Mouse (Mus musculus) T-helper 17 cell (primary cell): ENCODE results near the gene Klk7.

Experiments
- in situ Hi-C, 2 experiments: fragments of 300-600 bp; cut with MboI, MseI; formaldehyde crosslinking; loops; 1 replicate in 1 of 2; 2 replicates in 1 of 2; pipeline ENCODE4 v1.15.1; 2025; ENCODE audit warnings: high pct_unique_total_duplicates in 2 of 2

Klk7 gene

DNA sequence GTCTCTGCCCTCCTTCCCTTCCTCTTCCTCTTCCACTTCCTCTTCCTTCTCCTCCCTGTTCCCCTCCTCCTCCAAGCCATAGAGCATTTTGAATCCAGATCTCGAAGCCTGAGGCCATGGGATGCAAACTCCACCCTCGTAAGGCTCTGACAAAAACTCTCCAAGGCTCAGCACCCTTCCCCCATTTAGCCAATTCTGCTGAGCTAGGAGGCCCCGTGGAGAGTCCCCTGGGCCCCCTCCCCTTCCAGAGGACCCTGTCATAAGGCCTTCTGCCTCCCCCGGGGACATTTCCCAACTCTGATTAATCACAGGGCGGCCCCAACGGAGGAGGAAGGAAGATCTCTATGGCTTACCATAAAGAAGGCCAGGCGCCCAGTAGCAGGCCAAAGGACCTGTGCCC lies 19.5 kb upstream of the Klk7 start, which contains the start of gene Klk9:
Gene Klk9, plus strand, starts transcription at position 301 of the 400 bp plus-strand sequence.
- in situ Hi-C loops = loop anchor here in 1 of 2 experiments (10.0 to 25.0 kb wide), 3 partner anchors 317 to 1446 kb away; partner anchors contain the start of genes Cd37, Pnkp and Slc6a16

- in situ Hi-C loops = loop anchor here in 1 of 2 experiments (10.0 to 25.0 kb wide), 3 partner anchors 322 to 1441 kb away; partner anchors contain the start of genes Cd37, Pnkp and Slc6a16
Measured at GRCm38 (mm10) chr7:43796355-43796754, 14.7 kb upstream of the Klk7 start.

GRCm38 (mm10) chr7:43797333-43797769 lies 13.7 kb upstream of the Klk7 start, which contains the start of gene Klk8:
Klk8 (plus strand) TSS chr7:43797577.
- in situ Hi-C loops = loop anchor here in 1 of 2 experiments (10.0 to 25.0 kb wide), 3 partner anchors 323 to 1440 kb away; partner anchors contain the start of genes Cd37, Pnkp and Slc6a16

DNA sequence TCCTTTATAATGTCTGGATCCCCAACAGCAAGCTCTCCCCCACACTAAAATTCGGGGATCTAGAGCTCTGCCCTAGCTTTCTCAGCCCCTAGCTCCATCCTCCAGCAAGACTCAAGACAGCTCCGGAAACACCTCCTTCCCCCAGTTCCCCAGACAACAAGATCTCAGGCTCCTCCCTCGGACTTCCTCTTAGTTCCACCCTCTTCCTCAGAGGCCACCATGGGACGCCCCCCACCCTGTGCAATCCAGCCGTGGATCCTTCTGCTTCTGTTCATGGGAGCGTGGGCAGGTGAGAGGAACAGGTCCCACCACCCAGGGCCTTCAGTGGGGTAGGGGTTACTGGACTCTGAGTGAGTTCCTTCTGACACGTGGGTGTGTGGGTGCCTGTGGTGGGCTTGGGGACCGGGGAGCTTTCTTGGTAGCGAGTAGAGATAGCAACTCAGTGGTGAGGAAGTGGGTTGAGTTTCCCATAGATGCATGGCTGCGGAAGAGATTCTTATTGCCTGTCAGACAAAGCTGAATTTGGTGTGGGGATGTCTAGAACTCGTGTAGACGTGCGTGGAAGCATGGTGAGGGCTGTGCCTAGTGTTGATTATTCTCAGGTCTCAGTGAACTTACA lies 13.1 kb upstream of the Klk7 start:
- in situ Hi-C loops = loop anchor here in 1 of 2 experiments (10.0 to 25.0 kb wide), 3 partner anchors 323 to 1439 kb away; partner anchors contain the start of genes Cd37, Pnkp and Slc6a16

DNA sequence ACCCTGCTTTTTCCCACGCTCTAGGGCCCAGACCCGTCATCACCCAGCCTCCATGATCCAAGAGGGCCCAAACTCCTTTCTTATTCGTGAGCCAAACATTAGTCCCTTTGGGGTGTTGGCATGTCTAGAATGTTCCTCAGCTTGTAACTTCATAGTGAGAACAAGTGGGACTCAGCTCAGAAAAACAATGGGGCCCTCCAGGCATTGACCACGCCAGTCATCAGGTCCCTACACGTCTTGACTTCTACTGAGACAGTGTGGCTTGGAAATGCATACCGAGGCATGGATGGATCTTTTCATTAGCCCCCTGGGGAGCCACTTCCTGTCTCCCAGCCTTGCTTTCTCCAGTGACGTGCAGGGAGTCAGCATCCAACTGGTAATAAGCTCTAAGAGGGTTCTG lies 11.2 kb upstream of the Klk7 start:
- in situ Hi-C loops = loop anchor here in 1 of 2 experiments (10.0 to 25.0 kb wide), 3 partner anchors 325 to 1437 kb away; partner anchors contain the start of genes Cd37, Pnkp and Slc6a16

DNA sequence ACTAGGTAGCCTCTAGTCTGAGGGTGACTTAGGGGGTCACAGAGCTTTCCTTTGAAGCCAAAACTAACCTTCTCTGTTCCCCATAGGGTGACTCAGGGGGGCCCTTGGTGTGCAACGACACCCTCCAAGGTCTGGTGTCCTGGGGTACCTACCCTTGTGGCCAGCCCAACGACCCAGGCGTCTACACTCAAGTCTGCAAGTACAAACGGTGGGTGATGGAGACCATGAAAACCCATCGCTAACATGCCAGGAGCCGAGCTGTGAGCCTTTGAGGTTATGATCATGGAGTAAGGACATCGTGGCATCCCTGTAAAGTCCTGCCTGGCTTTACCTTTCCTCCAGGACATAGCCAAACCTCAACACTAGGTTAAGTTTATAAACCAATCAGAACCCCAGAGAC lies 4.1 kb downstream of the Klk7 start:
- in situ Hi-C loops = no loop called here

GRCm38 (mm10) chr7:43816746-43817145 lies 5.7 kb downstream of the Klk7 start:
- in situ Hi-C loops = no loop called here

DNA sequence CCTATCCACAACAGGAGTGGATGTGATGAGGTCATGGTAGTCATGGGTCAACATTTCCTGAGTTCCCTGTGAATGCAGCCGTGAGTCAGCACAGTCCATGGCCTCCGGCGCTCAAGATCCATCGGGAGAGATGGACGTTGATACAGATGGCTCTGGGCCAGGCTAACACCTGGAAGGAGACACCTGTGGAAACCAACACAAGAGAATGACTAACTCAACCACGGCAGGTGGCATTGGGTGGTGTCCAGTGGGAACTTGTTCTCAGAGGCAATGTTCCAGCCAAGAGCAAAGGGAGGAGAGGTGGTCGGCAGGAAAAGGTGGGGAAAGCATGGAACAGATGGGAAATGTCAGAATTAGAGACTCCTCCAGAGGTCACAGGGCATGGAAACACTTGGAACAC lies 10.5 kb downstream of the Klk7 start:
- in situ Hi-C loops = no loop called here

DNA sequence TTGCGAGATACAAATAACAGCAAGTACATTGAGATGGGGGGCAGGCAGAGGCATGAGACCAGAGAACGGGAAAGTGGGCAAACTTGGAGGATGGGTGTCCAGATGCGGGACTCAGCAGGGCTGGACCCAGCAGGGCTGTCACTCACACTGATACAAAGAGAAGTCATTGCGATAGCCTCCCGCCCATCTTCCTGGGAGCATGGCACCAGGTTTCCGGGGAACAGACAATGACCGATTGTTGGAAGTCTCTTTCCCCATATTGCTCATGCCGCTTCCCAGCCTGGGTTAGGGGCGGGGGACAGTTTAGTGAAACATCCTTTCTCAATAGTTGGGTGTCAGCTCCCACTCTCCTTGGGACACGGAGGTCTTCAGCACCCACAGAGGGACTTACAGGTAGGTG lies 13.1 kb downstream of the Klk7 start, which contains the start of gene Klk6:
Gene Klk6, plus strand, starts transcription at position 301 of the 400 bp plus-strand sequence.
- in situ Hi-C loops = no loop called here

DNA sequence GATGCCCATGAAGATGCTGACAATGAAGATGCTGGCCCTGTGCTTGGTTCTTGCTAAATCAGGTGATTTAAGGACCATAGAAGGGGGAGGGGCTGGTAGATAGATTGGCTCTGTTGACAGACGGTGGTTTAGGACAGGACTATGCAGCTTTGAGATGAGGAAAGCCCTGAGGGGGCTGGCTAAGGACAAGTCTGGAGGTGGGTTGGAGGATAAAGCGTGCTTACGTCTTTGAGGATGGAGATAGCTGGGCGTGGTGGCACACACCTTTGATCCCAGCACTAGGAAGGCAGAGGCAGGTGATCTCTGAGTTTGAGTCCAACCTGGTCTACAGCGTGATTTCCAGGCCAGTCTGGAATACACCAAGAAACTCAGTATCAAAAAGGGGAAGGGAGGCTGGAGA lies 15.0 kb downstream of the Klk7 start:
- in situ Hi-C loops = no loop called here

DNA sequence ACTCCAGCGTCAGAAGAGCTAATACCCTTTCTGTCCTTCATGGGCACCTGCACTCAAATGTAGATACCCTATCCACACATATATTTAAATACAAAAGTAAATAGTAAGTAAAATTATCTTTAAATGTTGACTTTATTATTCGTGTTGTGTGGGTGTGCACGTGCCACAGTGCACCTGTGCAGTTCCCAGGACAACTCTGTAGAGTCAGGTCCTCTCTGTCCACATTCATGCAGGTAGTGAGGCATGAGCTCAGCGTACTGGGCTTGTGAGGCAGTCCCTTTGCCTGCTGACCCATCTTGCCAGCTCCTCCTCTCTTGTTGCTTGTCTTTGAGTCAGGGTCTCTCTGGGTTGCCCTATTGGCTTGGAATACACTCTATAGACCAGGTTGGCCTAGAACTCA lies 16.6 kb downstream of the Klk7 start:
- in situ Hi-C loops = no loop called here

DNA sequence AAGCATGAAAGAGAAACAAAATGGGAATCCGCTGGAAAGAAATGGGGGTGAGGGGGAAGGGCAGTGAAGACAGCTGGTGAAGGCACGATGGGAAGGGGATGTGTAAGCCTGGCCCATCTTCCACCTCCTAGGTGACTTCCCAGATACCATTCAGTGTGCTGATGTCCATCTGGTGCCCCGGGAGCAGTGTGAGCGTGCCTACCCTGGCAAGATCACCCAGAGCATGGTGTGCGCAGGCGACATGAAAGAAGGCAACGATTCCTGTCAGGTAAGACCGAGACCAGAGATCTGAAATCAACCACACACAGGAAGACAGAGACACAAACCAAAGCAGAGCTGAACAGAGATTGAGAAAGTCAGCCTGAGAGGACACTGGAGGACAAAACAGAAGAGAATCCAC lies 17.9 kb downstream of the Klk7 start:
- in situ Hi-C loops = no loop called here

DNA sequence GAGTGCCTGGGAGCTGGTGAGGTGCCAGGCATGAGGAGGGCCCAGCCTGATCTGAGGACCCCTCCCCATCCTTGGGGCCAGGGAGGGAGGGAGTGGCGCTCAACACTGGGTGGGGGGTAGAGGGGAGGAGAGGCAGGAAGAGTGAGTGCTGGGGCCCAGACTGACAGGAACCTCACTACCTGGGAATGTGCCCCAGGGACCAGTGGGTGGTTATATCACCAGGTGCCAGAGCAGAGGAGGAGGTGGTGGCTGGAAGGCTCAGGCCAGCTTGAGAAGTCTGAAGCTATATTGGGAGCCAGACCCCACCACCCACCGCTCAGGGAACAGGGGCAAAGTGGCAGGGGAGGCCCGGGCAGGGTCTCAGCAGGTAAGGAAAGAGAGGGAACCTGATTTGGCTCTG lies 30.6 kb downstream of the Klk7 start, which contains the start of gene Klk5:
Gene Klk5, plus strand, starts transcription at position 271 of the 400 bp plus-strand sequence.
- in situ Hi-C loops = no loop called here

- in situ Hi-C loops = no loop called here
Measured at GRCm38 (mm10) chr7:43843801-43844200, 32.7 kb downstream of the Klk7 start.

DNA sequence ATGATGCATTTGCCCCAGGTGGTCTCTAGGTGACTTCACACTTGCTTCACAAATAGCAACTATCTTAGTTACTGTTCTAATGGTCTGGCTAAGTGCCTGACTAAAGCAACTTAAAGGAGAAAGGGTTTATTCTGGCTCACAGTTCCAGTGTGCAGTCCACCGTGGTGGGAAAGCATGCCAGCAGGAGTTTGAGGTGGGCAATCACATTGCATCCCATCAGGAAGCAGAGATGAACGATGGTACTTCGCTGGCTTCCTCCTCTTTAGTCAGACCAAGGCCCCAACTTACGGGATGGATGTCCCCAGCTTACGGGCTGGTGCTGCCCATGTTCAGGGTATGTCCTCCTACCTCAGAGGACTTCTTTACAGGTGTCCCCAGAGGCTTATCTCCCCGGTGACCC lies 40.5 kb downstream of the Klk7 start:
- in situ Hi-C loops = no loop called here

- in situ Hi-C loops = no loop called here
Measured at GRCm38 (mm10) chr7:43854642-43855380, 43.7 kb downstream of the Klk7 start.

- in situ Hi-C loops = no loop called here
Measured at GRCm38 (mm10) chr7:43855709-43856108, 44.6 kb downstream of the Klk7 start.

DNA sequence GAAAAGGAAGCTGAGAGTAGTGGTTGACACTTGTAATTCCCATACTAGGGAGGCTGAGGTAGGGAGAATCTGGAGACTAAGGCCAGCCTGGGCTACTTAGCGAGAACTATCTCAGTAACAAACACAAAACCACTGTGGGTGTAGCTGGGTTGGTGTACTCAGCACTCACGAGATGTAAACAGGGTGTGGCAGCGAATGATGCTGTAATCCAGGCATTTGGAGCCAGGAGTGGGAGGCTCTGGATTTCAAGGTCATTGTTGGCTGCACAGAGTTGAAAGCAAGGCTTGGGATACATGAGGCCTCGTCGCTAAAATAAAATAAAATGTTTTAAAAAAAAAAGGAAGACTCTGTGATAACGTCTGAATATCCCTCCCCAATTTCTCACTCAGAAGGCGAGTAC lies 45.2 kb downstream of the Klk7 start:
- in situ Hi-C loops = no loop called here

- in situ Hi-C loops = no loop called here
Measured at GRCm38 (mm10) chr7:43857501-43857900, 46.4 kb downstream of the Klk7 start.

- in situ Hi-C loops = no loop called here
Measured at GRCm38 (mm10) chr7:43860411-43860810, 49.3 kb downstream of the Klk7 start.
